Mouse (Mus musculus) intestine, embryonic 14.5 days (tissue): ENCODE measurements at regions not wholly inside any gene's neighbourhood (a gene's known extent, or its start where the extent isn't known, plus 50 kb on each side); places are given as distances from the start of the nearest gene placed in this dataset.

ENCODE experiments used
- ATAC-seq: fragments of 200-750 bp; cut with Nextera tagmentation; replicated peaks from 2 replicates; pipeline ENCODE4 v1.8.0; 2017; ENCODE audit warnings: low read depth, moderate number of reproducible peaks, moderate TSS enrichment, moderate library complexity; ENCODE audit not compliant: low FRiP score, low TSS enrichment
- DNase-seq: peaks from one replicate; pipeline ENCODE4 v3.0.0-alpha.2; 2018; ENCODE audit warnings: low spot score
- H3K27ac ChIP-seq: fragments of 300-500 bp; sonication (generic); 2 replicates; pipeline ENCODE4 v1.5.1; 2014; ENCODE audit warnings: low read depth, mild to moderate bottlenecking, control low read depth
- H3K27me3 ChIP-seq: fragments of 300-500 bp; sonication (generic); replicated peaks from 2 replicates; pipeline ENCODE4 v1.6.1; 2014; ENCODE audit warnings: low read length, control low read depth; ENCODE audit not compliant: control insufficient read depth, insufficient read depth
- H3K36me3 ChIP-seq: fragments of 300-500 bp; sonication (generic); 2 replicates; pipeline ENCODE4 v1.6.1; 2014; ENCODE audit warnings: low read length, control low read depth; ENCODE audit not compliant: control insufficient read depth, insufficient read depth
- H3K4me1 ChIP-seq: fragments of 300-500 bp; sonication (generic); replicated peaks from 2 replicates; pipeline ENCODE4 v1.6.1; 2014; ENCODE audit warnings: low read length, control low read depth, mixed read lengths; ENCODE audit not compliant: control insufficient read depth, insufficient read depth
- H3K4me2 ChIP-seq: fragments of 300-500 bp; sonication (generic); 2 replicates; pipeline ENCODE4 v1.6.1; 2014; ENCODE audit warnings: low read length
- H3K4me3 ChIP-seq: fragments of 300-500 bp; sonication (generic); 2 replicates; pipeline ENCODE4 v1.5.1; 2014; ENCODE audit warnings: low read depth, low read length, control low read depth, mixed read lengths
- H3K9ac ChIP-seq: fragments of 300-500 bp; sonication (generic); 2 replicates; pipeline ENCODE4 v1.6.1; 2014; ENCODE audit warnings: mild to moderate bottlenecking, low read length
- H3K9me3 ChIP-seq: fragments of 300-500 bp; sonication (generic); 2 replicates; pipeline ENCODE4 v1.6.1; 2016; ENCODE audit warnings: low read length, control low read depth; ENCODE audit not compliant: control insufficient read depth
- WGBS: fragments of 180-500 bp; shearing (Covaris S2); extraction: QIAGEN DNeasy Blood & Tissue Kit; methylation state at CpG from one replicate; pipeline ENCODE4 v1.1.7; 2014; 5-methylcytosine and 5-hydroxymethylcytosine counted together

DNA sequence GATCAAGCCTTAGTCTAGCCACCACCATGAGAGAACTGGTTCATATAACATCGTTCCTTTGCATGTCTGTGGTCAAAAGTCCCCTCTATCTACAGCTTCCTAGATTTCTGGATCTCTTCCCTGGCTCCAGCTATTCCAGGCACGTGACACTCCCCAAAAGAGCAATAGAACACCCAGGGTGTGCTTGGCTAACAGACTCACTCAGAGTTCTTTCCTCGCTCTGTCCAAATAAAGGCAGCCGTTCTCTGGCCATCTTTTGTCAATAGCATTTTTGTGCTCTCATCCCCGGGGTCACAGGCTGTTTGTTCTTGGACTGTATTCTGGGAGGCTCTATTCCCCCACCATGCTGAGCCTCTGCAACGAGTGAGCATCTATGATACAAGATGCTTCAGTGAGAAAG lies 87.3 kb upstream of the Nckap5 start:
- WGBS = 60% methylated on average over 6 of the region's 6 CpGs
- H3K27me3 ChIP-seq = no peaks in the 10 kb centered on the region
- H3K4me2 ChIP-seq = no peak overlapping the region
- H3K27ac ChIP-seq = no peak overlapping the region
- no peaks in the 10 kb centered on the region for H3K9me3 ChIP-seq
- ATAC-seq = no peak
- H3K9ac ChIP-seq = no peak overlapping the region
- no peaks in the 10 kb centered on the region for H3K36me3 ChIP-seq
- H3K4me1 ChIP-seq = no peaks in the 10 kb centered on the region
- no peak overlapping the region for H3K4me3 ChIP-seq
- DNase-seq = no peak

DNA sequence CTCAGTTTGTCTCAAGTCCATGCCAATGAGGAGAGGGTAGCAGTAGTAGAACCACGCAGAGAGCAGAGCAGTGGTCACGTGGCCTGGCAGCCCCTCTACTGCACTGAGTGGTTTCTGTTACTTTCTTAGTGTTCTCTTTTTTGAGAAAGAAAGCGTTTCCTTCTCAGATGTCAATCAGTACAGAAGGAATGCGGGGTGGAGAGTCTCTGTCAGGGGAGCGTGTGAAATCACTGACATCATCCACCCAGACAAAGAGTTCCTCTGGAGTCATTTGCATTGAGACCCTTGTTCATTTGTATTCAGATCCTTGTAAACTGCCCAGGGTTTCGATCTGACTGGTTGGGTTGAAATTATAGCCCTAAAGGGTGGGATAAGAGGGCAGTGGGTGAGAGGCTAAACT lies 85.8 kb upstream of the Nckap5 start:
- Histone ChIP-seq H3K4me1 (no peaks in the 10 kb centered on the region), H3K9me3 (no peaks in the 10 kb centered on the region), H3K4me3 (no peak overlapping the region), H3K27me3 (no peaks in the 10 kb centered on the region), H3K9ac (no peak overlapping the region), H3K4me2 (no peak overlapping the region), H3K27ac (no peak overlapping the region), H3K36me3 (no peaks in the 10 kb centered on the region)
- 73% methylated on average over 6 of the region's 6 CpGs for WGBS
- DNase-seq (no peak), ATAC-seq (no peak)

DNA sequence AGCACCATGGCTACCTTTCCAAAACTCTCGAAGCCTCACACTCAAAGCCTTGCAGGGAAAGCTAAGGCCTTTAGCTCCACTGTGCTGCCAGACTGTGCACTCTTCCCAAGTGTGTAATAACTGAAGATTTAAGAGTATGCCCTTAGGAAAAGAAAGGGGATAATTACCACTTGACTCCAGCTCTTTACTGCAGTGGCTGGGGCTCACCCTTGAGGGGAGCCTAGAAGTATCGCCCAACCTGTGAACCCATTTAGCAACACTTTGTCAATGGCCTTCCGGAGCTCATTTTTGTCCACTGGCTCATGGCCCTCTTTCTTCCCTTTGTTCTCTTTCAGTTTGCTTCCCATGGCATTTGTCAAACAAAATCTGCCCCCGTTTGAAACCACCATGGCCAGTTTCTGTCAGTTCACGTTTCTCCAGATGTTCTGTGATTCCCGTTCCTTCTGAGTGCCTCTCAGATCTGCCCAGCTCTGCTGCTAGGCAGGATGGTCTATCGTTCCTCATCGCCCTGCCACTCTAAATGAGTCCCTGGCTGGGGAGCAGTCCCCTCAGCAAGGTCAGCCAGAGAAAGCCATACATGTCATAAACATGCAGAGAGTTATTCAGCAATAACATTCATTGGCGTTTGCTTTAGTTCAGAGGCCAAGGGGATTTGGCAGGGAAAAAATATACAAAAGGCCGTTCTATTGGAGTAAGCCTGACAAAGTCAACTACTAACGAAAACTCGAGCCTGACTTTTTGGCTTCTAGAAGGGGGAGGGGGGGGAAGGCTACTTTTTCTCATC lies 80.9 kb upstream of the Nckap5 start:
- Histone ChIP-seq H3K9ac (no peak overlapping the region), H3K36me3 (no peaks in the 10 kb centered on the region), H3K9me3 (no peaks in the 10 kb centered on the region), H3K4me2 (no peak overlapping the region), H3K4me1 (no peaks in the 10 kb centered on the region), H3K27ac (no peak overlapping the region), H3K4me3 (no peak overlapping the region), H3K27me3 (no peaks in the 10 kb centered on the region)
- ATAC-seq (no peak), DNase-seq (no peak)
- 51% methylated on average over 12 of the region's 12 CpGs for WGBS

DNA sequence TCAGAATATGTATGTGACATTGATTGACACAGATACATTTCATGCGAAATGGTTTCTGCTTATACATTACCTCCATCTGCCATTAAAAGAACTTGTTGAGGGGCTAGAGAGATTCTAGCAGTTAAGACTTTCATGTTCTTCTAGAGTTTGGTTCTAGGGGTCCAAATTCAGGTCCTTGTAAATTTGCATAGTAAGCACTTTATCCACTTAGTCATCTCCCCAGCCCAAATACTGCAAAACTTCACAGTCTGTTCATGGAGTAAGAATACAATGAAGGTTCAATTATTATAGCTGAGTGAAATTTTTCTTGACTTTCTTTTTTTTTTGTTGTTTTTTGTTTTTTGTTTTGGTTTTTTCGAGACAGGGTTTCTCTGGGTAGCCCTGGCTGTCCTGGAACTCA lies 76.8 kb upstream of the Nckap5 start:
- Histone ChIP-seq H3K9me3 (no peaks in the 10 kb centered on the region), H3K4me1 (no peaks in the 10 kb centered on the region), H3K4me2 (no peak overlapping the region), H3K4me3 (no peak overlapping the region), H3K9ac (no peak overlapping the region), H3K36me3 (no peaks in the 10 kb centered on the region), H3K27ac (no peak overlapping the region), H3K27me3 (no peaks in the 10 kb centered on the region)
- ATAC-seq = no peak
- no peak for DNase-seq
- WGBS = 82% methylated on average over 2 of the region's 2 CpGs

DNA sequence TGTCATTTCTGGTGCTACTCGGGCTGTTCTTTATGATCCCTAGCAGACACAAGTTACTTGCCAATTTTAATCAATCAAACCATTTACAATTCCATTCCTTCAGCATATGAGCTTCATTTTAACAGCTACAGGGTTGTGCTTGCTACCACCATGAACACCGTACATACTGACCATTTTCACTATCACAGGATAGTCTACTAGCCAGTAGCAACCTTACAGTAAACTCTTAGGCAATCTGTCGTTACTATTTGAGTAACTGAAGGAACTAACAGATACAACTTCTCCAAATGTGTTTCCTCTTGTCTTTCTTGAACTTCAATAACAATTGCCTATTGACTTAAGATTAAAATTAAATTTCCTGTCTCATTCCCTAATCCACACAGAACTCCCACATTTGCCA lies 67.9 kb upstream of the Nckap5 start:
- H3K4me2 ChIP-seq = no peak overlapping the region
- no peaks in the 10 kb centered on the region for H3K27me3 ChIP-seq
- ATAC-seq (no peak), DNase-seq (no peak)
- H3K4me3 ChIP-seq = no peak overlapping the region
- H3K36me3 ChIP-seq = no peaks in the 10 kb centered on the region
- no peak overlapping the region for H3K9ac ChIP-seq
- WGBS = 77% methylated on average over 3 of the region's 3 CpGs
- H3K4me1 ChIP-seq = no peaks in the 10 kb centered on the region
- no peaks in the 10 kb centered on the region for H3K9me3 ChIP-seq
- no peak overlapping the region for H3K27ac ChIP-seq

- Histone ChIP-seq H3K4me2 (no peak overlapping the region), H3K9me3 (no peaks in the 10 kb centered on the region), H3K9ac (no peak overlapping the region), H3K27me3 (no peaks in the 10 kb centered on the region), H3K4me1 (no peaks in the 10 kb centered on the region), H3K36me3 (no peaks in the 10 kb centered on the region), H3K27ac (no peak overlapping the region), H3K4me3 (no peak overlapping the region)
- ATAC-seq (no peak), DNase-seq (no peak)
- 64% methylated on average over 4 of the region's 4 CpGs for WGBS
Measured at GRCm38 (mm10) chr1:126896895-126897294, 66.3 kb upstream of the Nckap5 start.

DNA sequence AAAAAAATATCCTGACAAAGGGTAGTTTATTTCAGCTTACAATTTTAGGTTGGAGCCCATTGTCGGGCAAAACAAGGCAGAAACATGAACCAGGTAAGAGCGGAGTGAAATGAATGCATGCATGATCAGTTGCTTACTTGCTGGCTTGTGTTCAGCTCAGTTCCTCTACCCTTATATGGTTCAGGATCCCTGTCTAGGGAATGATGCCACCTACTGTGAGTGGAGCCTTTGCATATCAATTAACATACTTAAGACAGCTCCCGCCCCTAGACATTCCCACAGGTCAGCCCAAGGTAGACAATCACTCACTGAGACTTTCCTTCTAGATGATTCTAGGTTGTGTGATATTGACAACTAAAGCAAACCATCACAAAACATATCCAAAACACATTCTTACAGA lies 50.2 kb upstream of the Nckap5 start:
- Histone ChIP-seq H3K9me3 (no peaks in the 10 kb centered on the region), H3K4me1 (no peaks in the 10 kb centered on the region), H3K4me2 (no peak overlapping the region), H3K27ac (no peak overlapping the region), H3K9ac (no peak overlapping the region), H3K4me3 (no peak overlapping the region), H3K36me3 (no peaks in the 10 kb centered on the region), H3K27me3 (no peaks in the 10 kb centered on the region)
- ATAC-seq = no peak
- 94% methylated on average over 3 of the region's 3 CpGs for WGBS
- DNase-seq = no peak
